In genomic region chr2:168694379-168695026, GRCm38 (mm10) we compare ENCODE assay signal across 11 mouse cellular contexts. TPM values are rescaled to one million over a fixed set of nuclear protein-coding genes. Genes with fewer than 3 reads are reported as not detected.
A peak's percentile ranks its signal among the peaks of the same experiment; 100 is the strongest.
DNase-seq lines count a peak whose midpoint lies in the region; ATAC-seq lines count a peak whose summit lies in the region.
"Had no signal": no experiment of that assay in that cellular context is flagged by ENCODE, and none has a peak within 500 bp of the region (broad histone marks: within the 10 kb centered on the region; RNA-seq: fewer than 3 reads in every experiment).

No protein-coding gene starts in this region.

- no peak overlapping the region for H3K4me3 ChIP-seq in embryonic facial prominence, embryonic 12.5 days
- peak overlapping the region; percentile 9; the same call in 1 of the 2 replicates for H3K4me3 ChIP-seq in kidney, embryonic 16.5 days (ENCODE audit: low read length)
- no peak overlapping the region for H3K4me3 ChIP-seq in neural tube, embryonic 13.5 days
- H3K4me3 ChIP-seq: myocyte had no signal

- peaks cover 9% of the 10 kb centered on the region for H3K4me1 ChIP-seq in embryonic facial prominence, embryonic 12.5 days
- peaks cover 10% of the 10 kb centered on the region for H3K4me1 ChIP-seq in kidney, embryonic 16.5 days (ENCODE audit: insufficient read depth, low read length)
- H3K4me1 ChIP-seq in neural tube, embryonic 13.5 days (replicated peaks) = peaks cover 14% of the 10 kb centered on the region

- no peak overlapping the region; the same call in 1 of the 2 replicates for H3K27ac ChIP-seq in embryonic facial prominence, embryonic 12.5 days
- H3K27ac ChIP-seq in kidney, embryonic 16.5 days (ENCODE audit: low read length) = 0 out of 2 replicates have a peak overlapping the region, but pooled peaks have one; percentile 6
- H3K27ac ChIP-seq in neural tube, embryonic 13.5 days (replicated peaks) = peak overlapping the region; percentile 54

- H3K27me3 ChIP-seq in embryonic facial prominence, embryonic 12.5 days = no peaks in the 10 kb centered on the region
- H3K27me3 ChIP-seq in kidney, embryonic 16.5 days (ENCODE audit: insufficient read depth, low read length) = no peaks in the 10 kb centered on the region
- H3K27me3 ChIP-seq in neural tube, embryonic 13.5 days = no peaks in the 10 kb centered on the region

- H3K36me3 ChIP-seq in embryonic facial prominence, embryonic 12.5 days = peaks cover 18% of the 10 kb centered on the region; the same call in 1 of the 2 replicates
- H3K36me3 ChIP-seq in kidney, embryonic 16.5 days (ENCODE audit: insufficient read depth, low read length) = no peaks in the 10 kb centered on the region
- H3K36me3 ChIP-seq in neural tube, embryonic 13.5 days = peaks cover 41% of the 10 kb centered on the region
- H3K36me3 ChIP-seq: G1E had no signal

- no peaks in the 10 kb centered on the region for H3K9me3 ChIP-seq in embryonic facial prominence, embryonic 12.5 days
- H3K9me3 ChIP-seq in kidney, embryonic 16.5 days (ENCODE audit: low read length) = peaks cover 5% of the 10 kb centered on the region; the same call in 1 of the 2 replicates
- H3K9me3 ChIP-seq in neural tube, embryonic 13.5 days = no peaks in the 10 kb centered on the region

- ATAC-seq in embryonic facial prominence, embryonic 12.5 days (ENCODE audit: insufficient number of reproducible peaks, insufficient read depth, low FRiP score, low TSS enrichment) = peak; percentile 25; the same call in 1 of the 2 replicates
- 0 out of 2 replicates have a peak, but pooled peaks have one; percentile 25 for ATAC-seq in kidney, embryonic 16.5 days (ENCODE audit: low FRiP score, low TSS enrichment)
- ATAC-seq in neural tube, embryonic 13.5 days (ENCODE audit: low read depth) = peak; percentile 51; the same call in 1 of the 2 replicates
- ATAC-seq in activated CD4-positive, CD25-positive, alpha-beta regulatory T cell, adult 4 months = no peak
- ATAC-seq in megakaryocyte progenitor cell, adult 5-6 weeks (replicated peaks; ENCODE audit: poor library complexity) = no peak

- peak overlapping the region; percentile 24 for H3K4me2 ChIP-seq in embryonic facial prominence, embryonic 12.5 days (replicated peaks)
- H3K4me2 ChIP-seq in kidney, embryonic 16.5 days (replicated peaks; ENCODE audit: low read depth, low read length) = peak overlapping the region; percentile 49
- H3K4me2 ChIP-seq in neural tube, embryonic 13.5 days = peak overlapping the region; percentile 24; the same call in 1 of the 2 replicates

- 5% methylated on average over 27 of the region's 27 CpGs for WGBS in embryonic facial prominence, embryonic 12.5 days
- 10% methylated on average over 27 of the region's 27 CpGs for WGBS in kidney, embryonic 16.5 days
- WGBS in neural tube, embryonic 13.5 days = 3% methylated on average over 27 of the region's 27 CpGs

- DNase-seq in kidney, adult 18-20 months = peak; percentile 11
- no peak for DNase-seq in kidney, adult 9 months
- no peak for DNase-seq in frontal cortex, postnatal 10 days (ENCODE audit: low spot score in 2 of 2)
- DNase-seq: thymus, postnatal 4 days had no signal

- H3K9ac ChIP-seq in embryonic facial prominence, embryonic 12.5 days = no peak overlapping the region
- peak overlapping the region; percentile 55 for H3K9ac ChIP-seq in kidney, embryonic 16.5 days (replicated peaks; ENCODE audit: low read length)
- no peak overlapping the region for H3K9ac ChIP-seq in neural tube, embryonic 13.5 days

RNA-seq across cellular contexts. Expression of gene Atp9a, which starts 47.7 kb away (rescaled TPM):
- 24.5 and 28.8 TPM in 2 replicates for polyA plus RNA-seq in embryonic facial prominence, embryonic 12.5 days (2016; fragmentation: Nextera tagmentation; extraction: Ambion mirVana)
- 10.3 and 12.4 TPM in 2 replicates for polyA plus RNA-seq in kidney, embryonic 16.5 days (2015; fragmentation: Nextera tagmentation; extraction: Ambion mirVana)
- polyA plus RNA-seq in neural tube, embryonic 13.5 days (2015; fragmentation: Nextera tagmentation; extraction: Ambion mirVana) = 58.9 and 72.6 TPM in 2 replicates
- 1 to 10 TPM; 4.0 to 7.6 TPM for polyA plus RNA-seq in activated CD4-positive, CD25-positive, alpha-beta regulatory T cell, adult 4 months (2017; shearing (Covaris generic))
- 0.15 and 0.22 TPM in 2 replicates for total RNA-seq in megakaryocyte progenitor cell, adult 5-6 weeks (2015)
- total RNA-seq in megakaryocyte progenitor cell, adult 5-6 weeks (2017) = 0.27 and 0.42 TPM in 2 replicates
- total RNA-seq: G1E had no signal
- polyA plus RNA-seq: G1E had no signal

Comparison
In these comparisons a context has a peak if more than half of its experiments do, and no peak if none do; other contexts are left out.
1. ATAC-seq: peak in embryonic facial prominence, embryonic 12.5 days (single experiment), kidney, embryonic 16.5 days (single experiment) and neural tube, embryonic 13.5 days (single experiment); none in activated CD4-positive, CD25-positive, alpha-beta regulatory T cell, adult 4 months (single experiment) and megakaryocyte progenitor cell, adult 5-6 weeks (single experiment).
2. Peak in every context shown above with its lines, with median percentiles within 50 percentile points of each other: H3K4me2 ChIP-seq.